In the genomic region with DNA sequence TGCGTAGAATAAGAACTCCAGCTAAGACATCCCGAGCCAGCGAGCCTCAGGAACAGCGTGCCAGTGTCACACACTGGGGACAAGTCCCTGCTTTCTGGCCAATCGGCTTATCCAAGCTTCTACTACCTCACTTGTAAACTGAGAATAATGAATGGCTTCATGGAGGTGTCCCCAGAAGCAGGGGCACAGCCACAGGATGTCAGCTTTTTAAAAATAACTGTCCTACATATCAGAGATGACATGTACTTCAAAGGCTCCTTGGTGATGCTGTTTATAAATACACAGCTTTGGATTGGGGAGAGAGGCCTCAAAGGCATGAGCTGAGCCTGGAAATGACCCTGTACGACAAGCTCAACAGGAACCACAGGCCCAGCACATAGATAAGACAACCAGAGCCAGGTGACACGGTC, we compare ENCODE assay signal across 13 mouse cellular contexts. TPM values are rescaled to one million over a fixed set of nuclear protein-coding genes. Genes with fewer than 3 reads are reported as not detected.
A peak's percentile ranks its signal among the peaks of the same experiment; 100 is the strongest.
DNase-seq lines count a peak whose midpoint lies in the region; ATAC-seq and TF ChIP-seq lines count a peak whose summit lies in the region.
"Had no signal": no experiment of that assay in that cellular context is flagged by ENCODE, and none has a peak within 500 bp of the region (broad histone marks: within the 10 kb centered on the region; RNA-seq: fewer than 3 reads in every experiment).

No protein-coding gene starts in this region.

- peaks cover 2% of the 10 kb centered on the region; the same call in 1 of the 2 replicates for H3K36me3 ChIP-seq in liver, adult 2 months (ENCODE audit: control insufficient read depth, insufficient read depth, low read length)
- no peaks in the 10 kb centered on the region for H3K36me3 ChIP-seq in heart, embryonic 16.5 days (ENCODE audit: control insufficient read depth, insufficient read depth)
- H3K36me3 ChIP-seq: midbrain, embryonic 15.5 days had no signal

- peak overlapping the region; percentile 5; the same call in 1 of the 2 replicates for H3K4me2 ChIP-seq in heart, embryonic 16.5 days (ENCODE audit: low read depth, low read length)
- H3K4me2 ChIP-seq: hindbrain, embryonic 14.5 days; liver, embryonic 15.5 days; midbrain, embryonic 15.5 days had no signal

- H3K79me2 ChIP-seq in liver, adult 2 months (ENCODE audit: control insufficient read depth, insufficient read depth, low read length): peaks cover 56% of the 10 kb centered on the region

- 68% methylated on average over 7 of the region's 7 CpGs for WGBS in liver, adult 2 months
- WGBS in heart, embryonic 16.5 days: 26% methylated on average over 7 of the region's 7 CpGs

- intact Hi-C loops in gastrocnemius, adult 2 months (cut with DNase I): loop anchor here (2.0 kb wide), 1 partner anchor 14 kb away; no protein-coding TSS in a partner anchor
- intact Hi-C loops in gastrocnemius, postnatal 36 days (cut with DNase I): loop anchor here (2.0 kb wide), 1 partner anchor 20 kb away; no protein-coding TSS in a partner anchor

- H3K4me1 ChIP-seq in liver, adult 2 months (ENCODE audit: control insufficient read depth, insufficient read depth, low read length): peaks cover 34% of the 10 kb centered on the region
- H3K4me1 ChIP-seq in heart, embryonic 16.5 days (ENCODE audit: control insufficient read depth, insufficient read depth, low read length): peaks cover 55% of the 10 kb centered on the region

- no peaks in the 10 kb centered on the region for H3K9me3 ChIP-seq in heart, embryonic 16.5 days (replicated peaks; ENCODE audit: control insufficient read depth, low read length)
- H3K9me3 ChIP-seq: forebrain, embryonic 10.5 days; liver, embryonic 15.5 days; midbrain, embryonic 15.5 days had no signal

- no peak for TF ChIP-seq POLR2A in liver, adult 2 months (IDR thresholded peaks at IDR 0.05; ENCODE audit: extremely low read depth, insufficient read depth, low read length)

- TF ChIP-seq CTCF in gastrocnemius, adult 2 months (IDR thresholded peaks at IDR 0.05): no peak
- TF ChIP-seq CTCF in liver, adult 2 months (IDR thresholded peaks at IDR 0.05; ENCODE audit: low read depth, low read length): no peak

- H3K27ac ChIP-seq in gastrocnemius, adult 2 months: peak overlapping the region; percentile 96
- H3K27ac ChIP-seq in liver, adult 2 months (replicated peaks; ENCODE audit: insufficient read depth, low read depth, low read length): peak overlapping the region; percentile 38
- peak overlapping the region; percentile 73 for H3K27ac ChIP-seq in heart, embryonic 16.5 days (ENCODE audit: low read length)
- H3K27ac ChIP-seq: forebrain, embryonic 10.5 days; hindbrain, embryonic 14.5 days; midbrain, embryonic 15.5 days had no signal

- no peak overlapping the region; the same call in 1 of the 2 replicates for H3K4me3 ChIP-seq in gastrocnemius, adult 2 months
- H3K4me3 ChIP-seq in liver, adult 2 months (ENCODE audit: insufficient read depth, low read depth, low read length): no peak overlapping the region
- H3K4me3 ChIP-seq in heart, embryonic 16.5 days (ENCODE audit: low read length): no peak overlapping the region
- H3K4me3 ChIP-seq: forebrain, embryonic 10.5 days; liver, embryonic 15.5 days; midbrain, embryonic 15.5 days had no signal

- peak; percentile 85 for DNase-seq in gastrocnemius, adult 2 months
- no peak for DNase-seq in gastrocnemius, postnatal 36 days
- DNase-seq in liver, adult 2 months (ENCODE audit: extremely low read depth, low read depth, low spot score): no peak
- no peak for DNase-seq in liver
- DNase-seq in testis, postnatal 10 days (ENCODE audit: low spot score): no peak
- DNase-seq in lung, postnatal 4 days: no peak
- DNase-seq: embryo, embryonic 11 days had no signal

- H3K27me3 ChIP-seq in liver, adult 2 months (ENCODE audit: control insufficient read depth, insufficient read depth, low read length): no peaks in the 10 kb centered on the region
- no peaks in the 10 kb centered on the region for H3K27me3 ChIP-seq in heart, embryonic 16.5 days (ENCODE audit: control insufficient read depth, insufficient read depth, low read length)
- H3K27me3 ChIP-seq: liver, embryonic 15.5 days; midbrain, embryonic 15.5 days had no signal

- ATAC-seq in activated CD4-positive, CD25-positive, alpha-beta regulatory T cell, adult 4 months: peak; percentile 76
- ATAC-seq in heart, embryonic 16.5 days (replicated peaks; ENCODE audit: extremely low read depth, insufficient read depth, low FRiP score): peak; percentile 47
- ATAC-seq: midbrain, embryonic 15.5 days had no signal

- H3K9ac ChIP-seq in liver, adult 2 months (ENCODE audit: low read depth, low read length): 0 out of 2 replicates have a peak overlapping the region, but pooled peaks have one; percentile 6
- no peak overlapping the region for H3K9ac ChIP-seq in heart, embryonic 16.5 days (ENCODE audit: low read length)
- H3K9ac ChIP-seq: hindbrain, embryonic 14.5 days; liver, embryonic 15.5 days; midbrain, embryonic 15.5 days had no signal

RNA-seq across cellular contexts. Expression of a gene that starts 20.9 kb away (rescaled TPM):
- total RNA-seq in gastrocnemius, adult 2 months (2021): 10 to 100 TPM; 55.1 to 58.5 TPM
- 10 to 100 TPM; 34.5 to 44.4 TPM for total RNA-seq in gastrocnemius, postnatal 36 days (2021)
- total RNA-seq in liver, adult 2 months (2014; rRNA removed): 37.1 and 37.7 TPM in 2 replicates
- polyA plus RNA-seq in liver, adult 2 months (2012; rRNA removed): 22.6 and 26.1 TPM in 2 replicates
- 10 to 100 TPM; 13.1 to 13.9 TPM for polyA plus RNA-seq in activated CD4-positive, CD25-positive, alpha-beta regulatory T cell, adult 4 months (2017; shearing (Covaris generic))
- polyA plus RNA-seq in heart, embryonic 16.5 days (2015; fragmentation: Nextera tagmentation; extraction: Ambion mirVana): 25.8 and 26.4 TPM in 2 replicates

Comparison
In these comparisons a context has a peak if more than half of its experiments do, and no peak if none do; other contexts are left out.
1. H3K27ac ChIP-seq: peak in every context shown above with its lines; median percentile 96 in gastrocnemius, adult 2 months; 73 in heart, embryonic 16.5 days; 38 in liver, adult 2 months.